Mouse (Mus musculus) T-cell, adult 2 months (primary cell): Measurements from ENCODE around the gene Arrdc4.

Experiments
- DNase-seq: peaks from one replicate; pipeline ENCODE4 v3.0.0; 2022; ENCODE audit warnings: low spot score

The Arrdc4 gene

GRCm38 (mm10) chr7:68748761-68749635 lies at the start of gene Arrdc4:
Gene Arrdc4, minus strand, starts transcription at chr7:68749241.
- peak; percentile 90 for DNase-seq

GRCm38 (mm10) chr7:68795578-68795977 lies 46.5 kb upstream of the Arrdc4 start:
- no peak for DNase-seq

GRCm38 (mm10) chr7:68788711-68789110 lies 39.7 kb upstream of the Arrdc4 start:
- DNase-seq: no peak

GRCm38 (mm10) chr7:68771757-68772094 lies 22.7 kb upstream of the Arrdc4 start:
- no peak for DNase-seq

GRCm38 (mm10) chr7:68770894-68771756 lies 22.1 kb upstream of the Arrdc4 start:
- DNase-seq: no peak

GRCm38 (mm10) chr7:68765926-68766325 lies 16.9 kb upstream of the Arrdc4 start:
- no peak for DNase-seq

- DNase-seq: no peak
These were observed 10.2 kb upstream of the Arrdc4 start for GRCm38 (mm10) chr7:68759148-68759724.

GRCm38 (mm10) chr7:68756656-68757204 lies 7.7 kb upstream of the Arrdc4 start:
- no peak for DNase-seq

- no peak for DNase-seq
These were observed 878 bp upstream of the Arrdc4 start for GRCm38 (mm10) chr7:68749919-68750318.

- DNase-seq: no peak
These were observed 680 bp downstream of the Arrdc4 start for GRCm38 (mm10) chr7:68748361-68748760.

- no peak for DNase-seq
These were observed 4.4 kb downstream of the Arrdc4 start for GRCm38 (mm10) chr7:68744616-68745015.

GRCm38 (mm10) chr7:68744206-68744605 lies 4.8 kb downstream of the Arrdc4 start:
- DNase-seq: no peak

GRCm38 (mm10) chr7:68740763-68741162 lies 8.3 kb downstream of the Arrdc4 start:
- no peak for DNase-seq

- no peak for DNase-seq
These were observed 10.2 kb downstream of the Arrdc4 start for GRCm38 (mm10) chr7:68738676-68739399.

GRCm38 (mm10) chr7:68726380-68726779 lies 22.7 kb downstream of the Arrdc4 start:
- no peak for DNase-seq

GRCm38 (mm10) chr7:68724711-68725110 lies 24.3 kb downstream of the Arrdc4 start:
- DNase-seq: no peak

- no peak for DNase-seq
These were observed 27.5 kb downstream of the Arrdc4 start for GRCm38 (mm10) chr7:68721520-68721919.

- no peak for DNase-seq
These were observed 31.1 kb downstream of the Arrdc4 start for GRCm38 (mm10) chr7:68717988-68718387.

- DNase-seq: no peak
These were observed 31.5 kb downstream of the Arrdc4 start for GRCm38 (mm10) chr7:68717498-68717897.

- no peak for DNase-seq
These were observed 32.1 kb downstream of the Arrdc4 start for GRCm38 (mm10) chr7:68716926-68717325.

GRCm38 (mm10) chr7:68712928-68713327 lies 36.1 kb downstream of the Arrdc4 start:
- DNase-seq: no peak

GRCm38 (mm10) chr7:68712425-68712824 lies 36.6 kb downstream of the Arrdc4 start:
- DNase-seq: no peak
